Mouse (Mus musculus): ENCODE data around the gene Nrxn1. TPM values are rescaled to one million over a fixed set of nuclear protein-coding genes. Genes with fewer than 3 reads are reported as not detected.
"Not testable (repeated sequence)": the region's sequence is repeated elsewhere in the genome, so short reads cannot be mapped to it uniquely, and the experiment has no call there.

The Nrxn1 gene
- polyA plus RNA-seq, 1 experiment = 0.05 TPM

- H3ac ChIP-seq (ENCODE audit: control insufficient read depth, insufficient read length) = no peak overlapping the region
- H3K79me2 ChIP-seq (ENCODE audit: control insufficient read depth, insufficient read depth) = no peaks in the 10 kb centered on the region
- TF ChIP-seq TCF3 (IDR thresholded peaks at IDR 0.05; ENCODE audit: insufficient read length, low read depth) (no peak), USF1 (IDR thresholded peaks at IDR 0.05; ENCODE audit: low read depth) (no peak), E2F4 (IDR thresholded peaks at IDR 0.05; ENCODE audit: insufficient read depth) (no peak), POLR2AphosphoS2 (IDR thresholded peaks at IDR 0.05; ENCODE audit: insufficient read length, low read depth) (no peak), TCF12 (IDR thresholded peaks at IDR 0.05; ENCODE audit: insufficient read depth, poor library complexity, severe bottlenecking) (no peak), POLR2A (IDR thresholded peaks at IDR 0.05; ENCODE audit: insufficient read length, low read depth) (no peak), MYOD1 (IDR thresholded peaks at IDR 0.05; ENCODE audit: control insufficient read depth in 1 of 3, insufficient read length in 2 of 3, low read depth in 2 of 3) (no peak), CEBPB (IDR thresholded peaks at IDR 0.05; ENCODE audit: insufficient read depth, poor library complexity, severe bottlenecking) (no peak), MYOG (IDR thresholded peaks at IDR 0.05; ENCODE audit: control insufficient read depth in 1 of 3, insufficient read depth in 1 of 3, insufficient read length in 2 of 3, low read depth in 2 of 3) (no peak), REST (IDR thresholded peaks at IDR 0.05; ENCODE audit: insufficient read depth, insufficient read length) (no peak), MAX (IDR thresholded peaks at IDR 0.05; ENCODE audit: low read depth) (no peak), SRF (IDR thresholded peaks at IDR 0.05; ENCODE audit: control insufficient read depth, insufficient read length, low read depth) (no peak)
- no peak overlapping the region for H3K4me3 ChIP-seq
- H3K27me3 ChIP-seq (ENCODE audit: control insufficient read depth, insufficient read depth, insufficient read length) = no peaks in the 10 kb centered on the region
- H3K36me3 ChIP-seq (ENCODE audit: control insufficient read depth, insufficient read depth) = no peaks in the 10 kb centered on the region
- no peak overlapping the region for H3K4me2 ChIP-seq (ENCODE audit: low read depth)
These were observed 845.6 kb downstream of the Nrxn1 start for GRCm38 (mm10) chr17:90247071-90247849.

- no peak overlapping the region for H3K4me2 ChIP-seq (ENCODE audit: low read depth)
- TF ChIP-seq REST (IDR thresholded peaks at IDR 0.05; ENCODE audit: insufficient read depth, insufficient read length) (no peak), E2F4 (IDR thresholded peaks at IDR 0.05; ENCODE audit: insufficient read depth) (no peak), USF1 (IDR thresholded peaks at IDR 0.05; ENCODE audit: low read depth) (no peak), POLR2AphosphoS2 (IDR thresholded peaks at IDR 0.05; ENCODE audit: insufficient read length, low read depth) (no peak), TCF12 (IDR thresholded peaks at IDR 0.05; ENCODE audit: insufficient read depth, poor library complexity, severe bottlenecking) (no peak), CEBPB (IDR thresholded peaks at IDR 0.05; ENCODE audit: insufficient read depth, poor library complexity, severe bottlenecking) (no peak)
These were observed 848.5 kb downstream of the Nrxn1 start for GRCm38 (mm10) chr17:90244339-90244738.

GRCm38 (mm10) chr17:90238964-90239363, 853.9 kb downstream of the Nrxn1 start:
- no peaks in the 10 kb centered on the region for H3K79me2 ChIP-seq (ENCODE audit: control insufficient read depth, insufficient read depth)
- H3ac ChIP-seq (ENCODE audit: control insufficient read depth, insufficient read length) = no peak overlapping the region
- H3K27me3 ChIP-seq (ENCODE audit: control insufficient read depth, insufficient read depth, insufficient read length) = no peaks in the 10 kb centered on the region
- H3K36me3 ChIP-seq (ENCODE audit: control insufficient read depth, insufficient read depth) = no peaks in the 10 kb centered on the region
- H3K4me3 ChIP-seq = no peak overlapping the region
- no peak for TF ChIP-seq SRF (IDR thresholded peaks at IDR 0.05; ENCODE audit: control insufficient read depth, insufficient read length, low read depth)
- TF ChIP-seq POLR2A (IDR thresholded peaks at IDR 0.05; ENCODE audit: insufficient read length, low read depth) = no peak
- no peak for TF ChIP-seq E2F4 (IDR thresholded peaks at IDR 0.05; ENCODE audit: insufficient read depth)
- no peak for TF ChIP-seq USF1 (IDR thresholded peaks at IDR 0.05; ENCODE audit: low read depth)
- TF ChIP-seq CEBPB (IDR thresholded peaks at IDR 0.05; ENCODE audit: insufficient read depth, poor library complexity, severe bottlenecking) = no peak
- no peak for TF ChIP-seq MYOD1 (IDR thresholded peaks at IDR 0.05; ENCODE audit: control insufficient read depth in 1 of 3, insufficient read length in 2 of 3, low read depth in 2 of 3)
- no peak for TF ChIP-seq MYOG (IDR thresholded peaks at IDR 0.05; ENCODE audit: control insufficient read depth in 1 of 3, insufficient read depth in 1 of 3, insufficient read length in 2 of 3, low read depth in 2 of 3)
- TF ChIP-seq MAX (IDR thresholded peaks at IDR 0.05; ENCODE audit: low read depth) = no peak
- no peak for TF ChIP-seq POLR2AphosphoS2 (IDR thresholded peaks at IDR 0.05; ENCODE audit: insufficient read length, low read depth)
- H3K4me2 ChIP-seq (ENCODE audit: low read depth) = no peak overlapping the region

More at GRCm38 (mm10) chr17:90244339-90244738, 848.5 kb downstream of the Nrxn1 start:
- H3K27me3 ChIP-seq (ENCODE audit: control insufficient read depth, insufficient read depth, insufficient read length) = no peaks in the 10 kb centered on the region
- H3K4me3 ChIP-seq = no peak overlapping the region
- no peaks in the 10 kb centered on the region for H3K79me2 ChIP-seq (ENCODE audit: control insufficient read depth, insufficient read depth)
- no peaks in the 10 kb centered on the region for H3K36me3 ChIP-seq (ENCODE audit: control insufficient read depth, insufficient read depth)
- H3ac ChIP-seq (ENCODE audit: control insufficient read depth, insufficient read length) = no peak overlapping the region

DNA sequence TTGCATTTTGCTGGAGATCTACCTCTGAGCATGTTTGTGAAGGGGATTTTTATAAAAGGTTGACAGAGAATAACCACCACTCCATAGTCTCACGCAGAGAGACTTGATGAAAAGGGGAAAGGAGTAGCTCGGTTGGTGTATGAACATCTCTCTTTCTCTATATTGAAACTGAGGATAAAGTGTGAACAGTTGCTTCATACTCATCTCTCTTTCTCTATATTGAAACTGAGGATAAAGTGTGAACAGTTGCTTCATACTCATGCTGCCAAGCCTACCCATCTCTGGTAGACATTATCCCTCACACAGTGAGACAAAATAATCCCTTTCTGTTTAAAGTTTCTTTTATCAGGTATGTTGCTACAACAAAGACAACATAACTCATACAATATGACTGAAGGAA, 854.4 kb downstream of the Nrxn1 start:
- H3K27me3 ChIP-seq (ENCODE audit: control insufficient read depth, insufficient read depth, insufficient read length) = no peaks in the 10 kb centered on the region
- no peak for TF ChIP-seq POLR2A (IDR thresholded peaks at IDR 0.05; ENCODE audit: insufficient read length, low read depth)
- no peak for TF ChIP-seq SRF (IDR thresholded peaks at IDR 0.05; ENCODE audit: control insufficient read depth, insufficient read length, low read depth)
- no peak for TF ChIP-seq CEBPB (IDR thresholded peaks at IDR 0.05; ENCODE audit: insufficient read depth, poor library complexity, severe bottlenecking)
- TF ChIP-seq MYOG (IDR thresholded peaks at IDR 0.05; ENCODE audit: control insufficient read depth in 1 of 3, insufficient read depth in 1 of 3, insufficient read length in 2 of 3, low read depth in 2 of 3) = no peak
- no peak for TF ChIP-seq MAX (IDR thresholded peaks at IDR 0.05; ENCODE audit: low read depth)
- no peak for TF ChIP-seq USF1 (IDR thresholded peaks at IDR 0.05; ENCODE audit: low read depth)
- no peak for TF ChIP-seq REST (IDR thresholded peaks at IDR 0.05; ENCODE audit: insufficient read depth, insufficient read length)
- TF ChIP-seq E2F4 (IDR thresholded peaks at IDR 0.05; ENCODE audit: insufficient read depth) = no peak
- no peak for TF ChIP-seq TCF12 (IDR thresholded peaks at IDR 0.05; ENCODE audit: insufficient read depth, poor library complexity, severe bottlenecking)
- TF ChIP-seq MYOD1 (IDR thresholded peaks at IDR 0.05; ENCODE audit: control insufficient read depth in 1 of 3, insufficient read length in 2 of 3, low read depth in 2 of 3) = no peak
- no peak for TF ChIP-seq POLR2AphosphoS2 (IDR thresholded peaks at IDR 0.05; ENCODE audit: insufficient read length, low read depth)
- TF ChIP-seq TCF3 (IDR thresholded peaks at IDR 0.05; ENCODE audit: insufficient read length, low read depth) = no peak
- no peaks in the 10 kb centered on the region for H3K79me2 ChIP-seq (ENCODE audit: control insufficient read depth, insufficient read depth)
- H3K4me2 ChIP-seq (ENCODE audit: low read depth) = no peak overlapping the region
- H3ac ChIP-seq (ENCODE audit: control insufficient read depth, insufficient read length) = no peak overlapping the region
- no peak overlapping the region for H3K4me3 ChIP-seq
- H3K36me3 ChIP-seq (ENCODE audit: control insufficient read depth, insufficient read depth) = no peaks in the 10 kb centered on the region

GRCm38 (mm10) chr17:90235674-90236073, 857.2 kb downstream of the Nrxn1 start:
- not testable (repeated sequence) for H3ac ChIP-seq (ENCODE audit: control insufficient read depth, insufficient read length); H3K27me3 ChIP-seq (ENCODE audit: control insufficient read depth, insufficient read depth, insufficient read length); H3K79me2 ChIP-seq (ENCODE audit: control insufficient read depth, insufficient read depth); H3K4me3 ChIP-seq; H3K4me2 ChIP-seq (ENCODE audit: low read depth); H3K36me3 ChIP-seq (ENCODE audit: control insufficient read depth, insufficient read depth)
